Mouse (Mus musculus): ENCODE data around the gene Kmt5c.
"Not testable (repeated sequence)": the region's sequence is repeated elsewhere in the genome, so short reads cannot be mapped to it uniquely, and the experiment has no call there.

Gene Kmt5c

GRCm38 (mm10) chr7:4789436-4789935 is 49.6 kb downstream of the Kmt5c start, which contains the start of gene Tmem238:
Tmem238 (minus strand) TSS chr7:4789656.
- DNase-seq (ENCODE audit: low spot score), result peak; percentile 47

- peak; percentile 86 for DNase-seq (ENCODE audit: low spot score)
Observed at GRCm38 (mm10) chr7:4792278-4793212, 52.6 kb downstream of the Kmt5c start, which contains the start of gene Rpl28. Rpl28 (plus strand) TSS chr7:4792874.

- DNase-seq (ENCODE audit: low spot score), result not testable (repeated sequence)
Observed at GRCm38 (mm10) chr7:4793248-4793647, 53.3 kb downstream of the Kmt5c start.

GRCm38 (mm10) chr7:4793674-4794073 is 53.8 kb downstream of the Kmt5c start:
- no peak for DNase-seq (ENCODE audit: low spot score)

- DNase-seq (ENCODE audit: low spot score), result no peak
Observed at GRCm38 (mm10) chr7:4794631-4795168, 54.8 kb downstream of the Kmt5c start.

GRCm38 (mm10) chr7:4795767-4796433 is 56.0 kb downstream of the Kmt5c start:
- DNase-seq (ENCODE audit: low spot score), result no peak
